Mouse (Mus musculus): ENCODE data around the gene Oaz1.

The Oaz1 gene

DNA sequence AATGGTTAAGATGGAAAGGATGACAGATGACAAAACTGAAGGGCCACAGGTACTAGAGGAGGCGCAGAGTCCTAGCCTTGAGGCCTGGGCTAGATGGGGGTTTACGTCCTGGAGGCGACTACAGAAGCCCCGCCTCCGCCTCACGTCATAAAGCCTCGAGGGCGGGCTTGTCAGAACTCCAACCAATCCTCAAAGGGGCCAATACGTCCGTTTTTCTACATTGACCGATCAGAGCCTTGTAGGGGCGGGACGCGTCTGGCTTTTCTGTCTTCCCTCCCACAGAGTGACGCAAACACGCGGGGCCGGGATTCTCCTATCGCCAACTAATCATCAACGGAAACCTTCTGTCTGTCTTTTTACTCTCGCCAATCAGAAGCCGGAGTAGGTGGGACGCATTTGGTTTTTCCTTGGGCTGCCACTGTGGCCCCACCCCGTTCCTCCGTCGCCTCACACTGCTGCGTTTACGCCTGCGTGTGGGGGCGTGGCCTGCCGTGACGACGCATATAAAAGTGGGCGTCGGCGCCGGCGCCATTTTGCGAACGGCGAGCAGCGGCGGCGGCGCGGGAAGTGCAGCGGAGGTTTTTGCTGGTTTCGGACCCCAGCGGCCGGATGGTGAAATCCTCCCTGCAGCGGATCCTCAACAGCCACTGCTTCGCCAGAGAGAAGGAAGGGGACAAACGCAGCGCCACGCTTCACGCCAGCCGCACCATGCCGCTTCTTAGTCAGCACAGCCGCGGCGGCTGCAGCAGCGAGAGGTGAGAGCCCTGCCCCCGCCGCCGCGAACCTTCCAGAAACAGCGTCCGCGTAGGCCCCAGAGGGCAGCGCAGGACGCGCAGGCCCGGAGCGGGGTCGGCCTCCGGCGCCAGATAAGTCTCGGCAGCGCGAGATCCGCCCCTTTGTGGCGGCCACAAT lies at the start of gene Oaz1:
Oaz1 (plus strand) TSS at position 506 of the 912 bp plus-strand sequence.
- DNase-seq (ENCODE audit: extremely low read depth, low read depth, low spot score), result peak; percentile 98

DNA sequence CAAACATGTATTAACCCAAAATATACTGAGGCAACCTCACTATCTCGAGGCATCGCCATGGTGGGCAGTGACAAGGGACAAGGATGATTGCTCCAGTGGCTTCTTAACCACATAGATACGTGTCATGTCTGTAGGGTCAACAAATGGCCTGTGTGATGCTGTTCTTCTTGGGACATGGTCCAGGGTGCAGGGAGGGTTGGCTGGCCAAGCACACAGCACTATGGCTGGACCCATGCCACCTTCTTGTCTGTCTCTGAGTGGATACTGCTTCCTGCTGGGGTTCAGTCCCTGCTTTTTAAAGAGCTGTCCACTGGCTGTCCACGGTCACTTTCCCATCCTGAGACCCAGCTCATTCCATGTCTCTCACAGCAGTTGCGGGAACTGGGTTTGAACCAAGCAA lies 49.3 kb upstream of the Oaz1 start:
- DNase-seq (ENCODE audit: extremely low read depth, low read depth, low spot score), result no peak

DNA sequence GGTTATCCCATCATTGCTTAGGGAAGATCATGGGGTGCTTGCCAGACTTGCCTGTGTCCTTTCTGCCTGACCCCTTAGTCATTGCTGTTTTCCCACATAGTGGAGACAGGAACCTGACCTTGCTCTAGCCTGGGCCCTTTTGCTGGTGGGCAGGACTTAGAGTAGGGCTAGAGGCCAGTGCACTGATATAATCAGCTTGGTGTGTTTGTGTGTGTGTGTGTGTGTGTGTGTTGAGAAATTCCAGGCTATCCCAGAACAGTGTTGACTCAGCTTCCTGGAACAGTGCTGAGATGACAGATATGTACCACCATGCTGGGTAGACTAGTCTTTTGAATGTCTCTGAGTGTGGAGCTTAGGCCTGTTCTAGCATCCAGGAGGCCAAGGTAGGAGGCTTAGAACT lies 46.9 kb upstream of the Oaz1 start:
- no peak for DNase-seq (ENCODE audit: extremely low read depth, low read depth, low spot score)

DNA sequence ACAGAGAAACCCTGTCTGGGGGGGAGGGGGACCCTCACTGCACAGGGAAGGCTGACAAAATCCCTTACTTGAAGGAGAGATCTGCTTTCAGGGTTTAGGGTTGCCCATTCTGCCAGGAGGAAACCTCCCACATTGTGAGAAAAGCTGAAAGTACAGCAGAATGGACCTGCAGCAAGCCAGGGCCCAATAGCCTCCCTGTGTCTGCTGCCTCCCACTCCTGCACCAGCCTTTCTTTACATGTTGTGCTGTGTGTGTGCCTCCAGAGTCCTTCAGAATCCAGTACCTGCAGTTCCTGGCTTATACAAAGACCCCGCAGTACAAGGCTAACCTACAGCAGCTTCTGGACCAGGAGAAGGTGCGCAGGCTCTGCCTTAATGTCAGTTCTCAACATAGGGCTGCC lies 42.2 kb upstream of the Oaz1 start:
- DNase-seq (ENCODE audit: extremely low read depth, low read depth, low spot score), result no peak

DNA sequence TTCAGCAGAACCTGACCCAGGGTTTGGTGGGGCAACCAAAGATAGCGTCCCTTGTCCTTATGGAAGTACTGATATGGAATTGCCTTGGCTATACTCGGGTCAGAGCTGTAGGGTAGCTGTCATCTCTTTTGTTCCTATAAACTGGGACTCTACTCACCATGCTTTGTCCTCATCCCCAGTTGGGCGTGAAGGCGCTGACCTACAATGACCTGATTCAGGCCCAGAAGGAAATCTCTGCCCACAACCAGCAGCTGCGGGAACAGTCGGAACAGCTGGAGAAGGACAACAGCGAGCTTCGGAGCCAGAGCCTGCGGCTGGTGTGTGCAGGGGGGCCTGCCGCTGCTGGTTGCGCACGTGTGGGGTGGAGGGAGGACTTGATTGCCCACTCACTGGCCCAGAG lies 41.6 kb upstream of the Oaz1 start:
- no peak for DNase-seq (ENCODE audit: extremely low read depth, low read depth, low spot score)

DNA sequence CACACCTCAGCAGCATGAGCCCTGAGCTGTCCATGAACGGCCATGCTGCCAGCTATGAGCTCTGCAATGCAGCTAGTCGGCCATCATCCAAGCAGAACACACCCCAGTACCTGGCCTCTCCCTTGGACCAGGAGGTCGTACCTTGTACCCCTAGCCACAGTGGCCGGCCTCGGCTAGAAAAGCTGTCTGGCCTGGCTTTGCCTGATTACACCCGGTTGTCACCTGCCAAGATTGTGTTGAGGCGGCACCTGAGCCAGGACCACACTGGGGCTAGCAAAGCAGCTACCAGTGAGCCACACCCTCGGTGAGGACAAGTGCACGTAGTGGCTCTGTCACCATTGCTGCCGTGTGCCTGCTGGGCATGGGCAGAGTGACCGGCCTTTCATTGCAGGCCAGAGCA lies 40.5 kb upstream of the Oaz1 start:
- DNase-seq (ENCODE audit: extremely low read depth, low read depth, low spot score), result no peak

DNA sequence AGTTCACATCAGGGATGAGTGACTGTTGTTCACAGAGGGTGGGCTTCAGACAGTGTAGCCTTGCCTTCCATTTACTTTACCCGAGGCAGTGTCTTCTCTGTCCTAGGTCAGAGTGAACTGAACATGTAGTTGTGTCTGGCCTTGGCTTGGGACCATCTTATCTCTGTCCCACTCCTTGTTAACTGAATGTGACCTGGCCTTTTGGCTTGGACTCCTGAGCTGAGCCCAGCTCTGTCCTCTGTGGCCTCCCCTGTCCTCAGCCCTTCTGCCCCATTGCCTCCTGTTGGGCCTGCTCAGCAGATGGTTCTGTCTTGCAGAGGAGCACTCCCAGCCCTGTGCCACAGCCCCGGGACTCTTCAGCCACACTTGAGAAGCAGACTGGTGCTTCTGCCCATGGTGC lies 38.9 kb upstream of the Oaz1 start:
- DNase-seq (ENCODE audit: extremely low read depth, low read depth, low spot score), result no peak

DNA sequence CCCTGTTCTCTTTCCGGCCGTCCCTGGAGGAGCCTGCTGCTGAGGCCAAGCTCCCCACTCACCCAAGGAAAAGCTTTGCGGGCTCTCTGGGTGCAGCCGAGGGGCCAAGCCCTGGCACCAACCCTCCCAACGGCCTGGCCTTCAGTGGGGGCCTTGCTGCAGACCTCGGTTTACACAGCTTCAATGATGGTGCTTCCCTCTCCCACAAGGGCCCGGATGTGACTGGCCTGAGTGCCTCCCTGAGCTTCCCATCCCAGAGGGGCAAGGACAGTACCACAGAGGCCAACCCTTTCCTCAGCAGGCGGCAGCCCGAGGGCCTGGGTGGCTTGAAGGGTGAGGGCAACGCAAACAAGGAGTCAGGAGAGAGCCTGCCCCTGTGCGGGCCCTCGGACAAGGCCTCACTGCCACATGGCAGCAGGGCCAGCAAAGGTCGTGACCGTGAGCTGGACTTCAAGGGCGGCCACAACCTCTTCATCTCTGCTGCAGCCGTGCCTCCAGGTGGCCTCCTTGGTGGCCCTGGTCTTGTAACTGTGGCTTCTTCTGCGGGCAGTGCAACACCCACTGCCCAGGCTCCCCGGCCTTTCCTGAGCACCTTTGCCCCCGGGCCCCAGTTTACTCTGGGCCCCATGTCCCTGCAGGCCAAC lies 35.6 kb upstream of the Oaz1 start:
- no peak for DNase-seq (ENCODE audit: extremely low read depth, low read depth, low spot score)

DNA sequence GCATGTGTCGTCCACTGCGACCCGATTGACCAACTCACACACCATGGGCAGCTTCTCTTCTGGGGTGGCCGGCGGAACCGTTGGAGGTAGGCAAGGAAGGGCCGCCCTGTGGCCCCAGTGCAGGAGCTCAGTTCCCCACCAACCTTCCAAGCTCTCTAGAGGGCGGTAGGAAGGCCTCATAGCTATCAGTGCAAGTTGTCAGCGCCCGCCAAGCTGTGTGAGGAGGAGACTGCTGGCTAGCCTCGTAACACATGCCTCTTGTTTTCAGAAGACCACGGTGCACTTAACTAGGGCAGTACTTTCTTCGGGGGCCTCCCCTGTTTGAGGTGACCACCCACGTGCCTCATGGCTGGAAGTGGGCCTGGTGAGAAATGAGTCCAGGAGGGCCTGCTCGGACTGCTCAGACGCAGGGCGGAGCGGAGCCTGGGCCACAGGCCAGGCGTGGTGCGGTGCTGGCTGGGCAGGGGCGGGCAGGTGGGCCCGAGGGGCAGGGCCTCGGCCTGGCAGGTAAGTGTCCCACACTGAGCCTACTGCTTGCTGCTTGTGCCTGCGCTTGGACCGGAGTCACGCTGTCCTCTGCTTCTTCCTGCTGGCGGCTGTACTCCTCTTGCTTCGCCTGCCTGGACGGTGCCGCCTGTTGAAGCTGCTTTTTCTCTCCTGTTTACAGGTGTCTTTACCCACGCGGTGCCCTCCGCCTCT lies 34.8 kb upstream of the Oaz1 start:
- no peak for DNase-seq (ENCODE audit: extremely low read depth, low read depth, low spot score)

DNA sequence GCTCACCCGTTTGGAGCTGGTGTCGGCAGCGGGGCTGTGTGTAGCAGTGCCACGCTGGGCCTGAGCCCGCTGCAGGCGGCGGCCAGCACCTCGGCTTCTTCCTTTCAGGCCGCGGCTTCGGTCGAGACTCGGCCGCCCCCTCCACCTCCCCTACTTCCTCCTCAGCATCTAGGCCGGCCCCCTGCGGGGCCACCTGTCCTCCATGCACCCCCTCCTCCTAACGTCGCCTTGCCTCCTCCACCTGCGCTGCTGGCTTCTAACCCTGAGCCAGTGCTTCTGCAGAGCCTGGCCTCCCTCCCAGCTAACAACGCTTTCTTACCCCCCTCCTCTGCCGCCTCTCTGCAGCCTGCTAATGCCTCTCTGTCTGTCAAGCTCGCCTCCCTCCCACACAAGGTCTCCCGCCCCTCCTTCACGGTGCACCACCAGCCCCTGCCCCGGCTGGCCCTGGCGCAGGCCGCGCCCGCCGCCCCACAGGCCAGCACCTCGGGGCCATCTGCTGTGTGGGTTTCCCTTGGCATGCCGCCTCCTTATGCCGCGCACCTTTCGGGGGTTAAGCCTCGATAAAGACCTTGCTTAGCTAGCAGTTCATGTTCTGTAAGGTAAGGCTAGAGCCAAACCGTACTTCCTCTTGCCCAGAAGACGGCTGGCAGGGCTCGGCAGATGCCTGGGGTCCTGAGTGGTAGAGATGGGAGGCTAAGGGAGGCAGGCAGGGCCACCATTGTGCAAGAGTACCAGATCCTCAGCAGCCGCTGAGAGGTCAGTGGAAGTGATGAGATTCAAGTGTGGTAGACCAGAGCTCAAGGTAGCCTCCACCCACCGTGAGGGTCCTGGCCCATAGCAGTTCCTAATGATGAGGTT lies 34.1 kb upstream of the Oaz1 start:
- peak; percentile 62 for DNase-seq (ENCODE audit: extremely low read depth, low read depth, low spot score)

DNA sequence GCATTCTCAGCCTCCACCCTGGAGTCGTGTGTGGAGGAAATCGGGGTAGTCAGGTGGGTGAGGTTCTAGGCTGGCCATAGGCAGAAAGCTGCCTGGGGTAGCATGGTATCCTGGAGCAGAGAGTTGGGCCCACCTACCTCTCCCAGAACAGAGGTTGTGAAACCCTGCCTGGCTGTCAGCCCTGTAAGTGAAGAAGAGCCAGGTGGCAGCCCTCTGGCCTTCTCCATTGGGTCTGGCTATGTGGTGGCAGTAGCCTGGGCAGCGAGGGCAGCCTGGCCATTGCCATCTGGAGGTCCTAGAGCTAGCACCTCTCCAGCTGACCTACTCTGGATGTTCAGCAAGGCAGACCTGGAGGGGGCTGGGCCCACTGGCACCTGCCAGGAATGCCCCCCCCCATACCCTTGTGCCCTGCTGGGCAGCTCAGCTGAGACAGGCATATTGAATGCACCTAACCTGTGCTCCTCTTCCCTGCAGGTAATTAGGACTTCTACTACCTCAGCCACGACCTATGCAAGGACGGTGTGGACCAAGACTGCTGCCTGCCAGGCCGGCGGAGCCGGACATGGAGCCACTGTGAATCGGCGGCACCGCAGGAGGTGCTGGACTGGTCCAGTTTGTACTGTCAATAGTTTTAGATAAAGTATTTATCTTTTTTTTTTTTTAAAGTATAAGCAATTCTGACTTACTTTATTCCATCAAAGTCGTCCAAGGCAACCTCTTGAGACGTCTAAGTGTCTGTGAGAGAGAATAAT lies 33.2 kb upstream of the Oaz1 start:
- DNase-seq (ENCODE audit: extremely low read depth, low read depth, low spot score), result no peak

DNA sequence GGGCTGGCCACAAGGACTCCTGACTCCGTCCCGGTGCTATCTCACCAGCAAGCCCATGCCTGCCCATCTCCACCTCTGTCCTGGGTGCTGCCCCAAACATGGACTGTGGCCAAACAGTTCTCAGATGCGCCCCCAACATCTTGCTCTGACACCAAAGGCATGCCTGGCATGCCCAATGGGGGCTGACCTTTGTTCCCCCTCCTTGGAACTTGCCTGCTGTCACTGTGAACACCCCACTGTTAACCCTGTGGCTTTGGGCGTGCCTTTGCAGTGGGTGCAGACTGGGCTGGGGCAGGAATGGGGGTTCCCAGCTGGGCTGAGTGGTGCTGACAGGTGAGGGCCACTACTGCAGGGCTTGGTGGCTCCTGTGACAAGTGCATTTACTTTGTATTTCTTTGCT lies 32.7 kb upstream of the Oaz1 start:
- no peak for DNase-seq (ENCODE audit: extremely low read depth, low read depth, low spot score)

DNA sequence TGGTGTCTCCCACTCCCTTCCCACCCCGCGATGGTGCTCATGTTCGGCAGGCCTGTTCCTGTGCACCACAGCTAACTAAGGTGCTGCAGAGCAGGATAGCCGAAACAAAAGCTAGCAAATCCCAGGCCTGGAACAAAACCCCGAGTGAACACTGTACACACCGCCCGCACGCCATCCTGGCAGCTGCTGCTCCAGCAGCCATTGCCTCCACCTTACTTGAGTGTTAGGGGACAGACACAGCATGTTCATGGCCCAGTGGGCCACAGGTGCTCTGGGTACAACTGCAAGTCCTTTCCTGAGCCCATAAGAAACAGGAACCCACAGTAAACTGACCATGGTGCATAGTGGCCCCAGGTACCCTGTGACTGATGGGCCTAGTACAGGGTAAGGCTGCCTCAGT lies 31.7 kb upstream of the Oaz1 start:
- DNase-seq (ENCODE audit: extremely low read depth, low read depth, low spot score), result no peak

DNA sequence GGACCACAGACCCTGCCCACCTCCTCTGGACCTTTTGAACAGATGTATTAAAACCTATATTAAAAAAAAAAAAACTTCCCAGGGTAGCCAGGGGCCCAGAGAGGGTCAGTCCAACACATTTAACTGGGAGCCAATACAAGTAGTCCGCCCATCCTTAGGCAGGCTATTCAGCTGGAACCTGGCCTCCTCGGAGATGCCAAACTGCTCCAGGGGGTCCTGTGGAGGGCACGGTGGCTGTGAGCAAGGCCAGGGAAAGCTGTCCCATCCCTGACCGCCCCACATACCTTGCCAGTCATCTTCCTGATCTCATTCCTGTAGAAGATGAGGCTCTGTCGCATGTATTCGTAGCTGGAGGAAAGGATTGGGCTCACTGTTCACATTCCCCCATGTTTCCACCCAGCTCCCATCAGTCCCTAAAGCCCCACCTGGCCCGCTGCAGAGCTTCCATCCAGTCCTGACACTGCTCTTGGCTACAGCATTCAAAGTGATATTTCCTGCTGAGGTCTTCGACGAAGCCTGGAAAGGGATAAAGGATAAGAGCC lies 30.1 kb upstream of the Oaz1 start:
- no peak for DNase-seq (ENCODE audit: extremely low read depth, low read depth, low spot score)

DNA sequence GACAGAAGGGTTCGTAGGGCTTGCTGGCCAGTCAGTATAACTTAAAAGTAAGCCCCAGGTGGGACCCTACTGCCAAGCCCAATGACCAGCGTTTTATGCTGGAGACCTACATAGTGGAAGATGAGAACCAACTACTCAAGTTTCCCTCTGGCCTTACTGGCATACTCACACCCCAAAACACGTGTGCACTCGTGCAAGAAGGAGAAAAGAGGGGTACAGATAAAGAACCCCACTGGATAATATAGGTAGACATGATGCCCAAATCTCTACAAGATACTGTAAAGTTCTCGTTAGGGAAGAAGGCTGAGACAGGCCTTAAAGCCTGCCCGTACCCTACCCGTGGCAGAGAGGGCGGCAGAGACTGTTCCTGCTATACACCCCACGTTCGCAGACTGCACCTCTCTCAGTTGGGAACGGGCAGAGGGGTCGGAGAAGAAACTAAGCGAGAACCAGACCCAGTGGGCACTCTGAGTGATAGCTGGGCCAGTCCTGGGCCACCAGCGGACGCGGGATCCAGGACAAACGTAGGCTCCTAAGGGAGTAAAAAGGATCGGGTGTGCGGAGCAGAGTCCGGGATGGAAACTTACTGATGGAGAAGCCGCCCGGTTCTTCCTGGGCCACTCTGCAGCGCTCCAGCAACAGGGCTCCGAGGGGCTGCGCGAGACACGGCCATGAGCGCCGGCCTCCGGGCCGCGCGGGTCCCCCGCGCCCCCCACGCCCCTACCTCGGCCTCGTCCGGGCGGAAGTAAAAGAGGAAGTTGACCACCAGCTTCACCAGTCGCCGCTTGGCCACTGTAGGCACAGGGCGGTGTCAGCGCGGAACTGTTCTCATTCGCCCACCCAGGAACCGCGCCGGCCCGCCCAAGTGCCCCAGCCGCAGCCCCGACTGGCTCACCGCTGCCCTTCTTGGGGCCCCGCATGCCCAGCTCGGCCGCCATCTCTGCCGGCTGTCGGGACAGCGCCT lies 29.0 kb upstream of the Oaz1 start:
- no peak for DNase-seq (ENCODE audit: extremely low read depth, low read depth, low spot score)

DNA sequence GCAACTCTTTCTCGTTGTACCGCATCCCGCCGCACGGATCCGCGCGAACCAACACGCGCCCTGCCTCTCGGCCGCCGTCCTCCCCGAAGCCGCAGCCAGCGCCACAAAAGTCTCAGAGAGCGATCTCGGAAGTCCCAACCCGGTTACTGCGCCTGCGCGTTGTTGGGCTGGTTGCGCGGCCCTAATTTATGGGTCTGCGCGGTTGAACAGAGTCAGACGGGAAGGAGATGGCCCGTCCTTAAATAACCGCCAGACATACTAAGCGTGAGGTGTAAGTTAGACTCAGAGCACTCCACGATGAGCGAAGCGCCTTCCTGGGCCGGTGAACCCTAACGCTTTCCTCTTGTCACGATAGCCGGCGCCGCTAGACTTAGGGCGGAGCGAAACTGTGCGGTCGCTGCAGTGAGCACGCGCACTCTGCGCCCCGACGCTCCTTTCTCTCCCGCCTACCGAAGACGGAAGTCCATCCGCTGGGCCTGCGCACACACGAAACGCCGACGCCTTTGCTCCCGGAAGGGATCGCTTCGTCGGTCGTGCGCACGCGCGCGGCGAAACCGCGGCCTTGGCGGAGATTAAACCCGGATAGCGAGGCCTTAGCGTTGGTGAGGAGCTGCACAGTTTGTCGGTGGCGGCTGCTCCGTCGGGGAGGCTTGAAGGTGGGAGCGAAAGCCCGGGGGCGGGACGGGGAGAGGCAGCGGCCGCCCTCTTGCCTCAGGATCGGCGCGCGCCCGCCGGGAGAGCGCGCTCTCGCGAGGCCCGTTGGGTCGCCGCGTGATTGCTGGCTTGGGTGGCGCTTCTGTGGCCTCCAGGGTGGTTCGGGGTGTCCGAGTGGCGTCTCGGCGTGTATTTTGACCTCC lies 28.1 kb upstream of the Oaz1 start, which contains the start of the genes Sf3a2 and Plekhj1:
Sf3a2 (plus strand) TSS at position 49 of the 857 bp plus-strand sequence.
Plekhj1 (minus strand) TSS at position 477 of the 857 bp plus-strand sequence.
- DNase-seq (ENCODE audit: extremely low read depth, low read depth, low spot score), result peak; percentile 65

DNA sequence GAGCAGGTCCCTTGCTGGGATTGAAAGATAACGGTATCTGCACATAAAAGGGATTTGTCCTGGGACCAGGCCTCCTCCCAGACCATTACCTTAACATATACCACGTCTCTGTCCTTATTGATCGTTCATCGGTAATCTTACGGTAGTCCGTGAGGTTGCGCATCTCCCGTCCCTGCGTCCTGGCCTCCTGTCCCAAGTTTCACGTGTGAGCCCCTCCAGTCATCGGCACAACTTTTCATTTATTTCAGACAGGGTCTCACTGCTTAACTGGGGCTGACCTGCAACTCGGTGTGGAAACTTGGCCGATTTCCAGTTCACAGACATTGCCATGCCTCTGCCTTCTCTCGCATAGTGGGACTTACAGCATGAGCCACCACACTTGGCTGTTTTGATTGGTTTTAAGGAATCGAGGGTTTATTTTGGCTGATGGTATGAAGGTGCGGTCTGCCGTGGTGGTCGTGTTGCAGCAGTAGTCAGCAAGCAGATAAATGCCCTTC lies 27.3 kb upstream of the Oaz1 start:
- DNase-seq (ENCODE audit: extremely low read depth, low read depth, low spot score), result no peak
